Comparison of ENCODE assay signal across 16 mouse cellular contexts in genomic region chr3:88224929-88225328, GRCm38 (mm10). TPM values are rescaled to one million over a fixed set of nuclear protein-coding genes. Genes with fewer than 3 reads are reported as not detected.
A peak's percentile ranks its signal among the peaks of the same experiment; 100 is the strongest.
DNase-seq lines count a peak whose midpoint lies in the region; ATAC-seq and TF ChIP-seq lines count a peak whose summit lies in the region.
"Had no signal": no experiment of that assay in that cellular context is flagged by ENCODE, and none has a peak within 500 bp of the region (broad histone marks: within the 10 kb centered on the region; RNA-seq: fewer than 3 reads in every experiment).

No protein-coding gene starts in this region.

- TF ChIP-seq EP300 in stomach, postnatal 0 days (optimal IDR thresholded peaks at IDR 0.05), result no peak

- H3K4me2 ChIP-seq in midbrain, embryonic 13.5 days (replicated peaks), result 0 out of 2 replicates have a peak overlapping the region, but pooled peaks have one; percentile 1
- peak overlapping the region; percentile 22; the same call in 1 of the 2 replicates for H3K4me2 ChIP-seq in forebrain, embryonic 16.5 days (ENCODE audit: low read length)
- no peak overlapping the region for H3K4me2 ChIP-seq in midbrain, embryonic 14.5 days (ENCODE audit: low read length)
- no peak overlapping the region for H3K4me2 ChIP-seq in stomach, postnatal 0 days (replicated peaks; ENCODE audit: low read depth)
- H3K4me2 ChIP-seq: heart, embryonic 11.5 days; limb, embryonic 15.5 days had no signal

- no peak for TF ChIP-seq CTCF in stomach, postnatal 0 days (IDR thresholded peaks at IDR 0.05; ENCODE audit: low read depth)

- H3K9ac ChIP-seq in midbrain, embryonic 13.5 days (replicated peaks), result no peak overlapping the region; the same call in 1 of the 2 replicates
- peak overlapping the region; percentile 53 for H3K9ac ChIP-seq in forebrain, embryonic 16.5 days (replicated peaks; ENCODE audit: low read depth, low read length)
- H3K9ac ChIP-seq in midbrain, embryonic 14.5 days (replicated peaks; ENCODE audit: low read length), result 0 out of 2 replicates have a peak overlapping the region, but pooled peaks have one; percentile 17
- no peak overlapping the region for H3K9ac ChIP-seq in stomach, postnatal 0 days (ENCODE audit: low read length)
- H3K9ac ChIP-seq: limb, embryonic 15.5 days had no signal

- peak overlapping the region; percentile 96 for H3K27ac ChIP-seq in midbrain, embryonic 13.5 days
- H3K27ac ChIP-seq in midbrain, embryonic 10.5 days (replicated peaks), result no peak overlapping the region
- H3K27ac ChIP-seq in forebrain, embryonic 16.5 days (ENCODE audit: low read length), result peak overlapping the region; percentile 100
- peak overlapping the region; percentile 95 for H3K27ac ChIP-seq in midbrain, embryonic 14.5 days (replicated peaks; ENCODE audit: low read depth, low read length)
- no peak overlapping the region for H3K27ac ChIP-seq in stomach, postnatal 0 days (replicated peaks)
- H3K27ac ChIP-seq: limb, embryonic 15.5 days had no signal

- H3K27me3 ChIP-seq in midbrain, embryonic 13.5 days, result peaks cover 49% of the 10 kb centered on the region
- H3K27me3 ChIP-seq in midbrain, embryonic 10.5 days (ENCODE audit: low read depth, poor library complexity, severe bottlenecking), result peaks cover 100% of the 10 kb centered on the region
- no peaks in the 10 kb centered on the region for H3K27me3 ChIP-seq in forebrain, embryonic 16.5 days (replicated peaks; ENCODE audit: control insufficient read depth, insufficient read depth, low read length)
- H3K27me3 ChIP-seq in midbrain, embryonic 14.5 days (ENCODE audit: control insufficient read depth, insufficient read depth, low read length), result peaks cover 4% of the 10 kb centered on the region; the same call in 1 of the 2 replicates
- no peaks in the 10 kb centered on the region for H3K27me3 ChIP-seq in stomach, postnatal 0 days (ENCODE audit: control insufficient read depth, insufficient read depth, low read length)

- H3K4me1 ChIP-seq in midbrain, embryonic 13.5 days (replicated peaks), result peaks cover 98% of the 10 kb centered on the region
- peaks cover 21% of the 10 kb centered on the region for H3K4me1 ChIP-seq in midbrain, embryonic 10.5 days
- H3K4me1 ChIP-seq in forebrain, embryonic 16.5 days (replicated peaks; ENCODE audit: control insufficient read depth, insufficient read depth, low read length), result peaks cover 99% of the 10 kb centered on the region
- H3K4me1 ChIP-seq in midbrain, embryonic 14.5 days (ENCODE audit: control insufficient read depth, insufficient read depth, low read length), result peaks cover 55% of the 10 kb centered on the region
- no peaks in the 10 kb centered on the region for H3K4me1 ChIP-seq in stomach, postnatal 0 days (replicated peaks; ENCODE audit: control insufficient read depth, insufficient read depth)

- no peak for ATAC-seq in midbrain, embryonic 13.5 days
- ATAC-seq in forebrain, embryonic 16.5 days, result no peak
- no peak for ATAC-seq in midbrain, embryonic 14.5 days (ENCODE audit: low FRiP score, low TSS enrichment)
- ATAC-seq in stomach, postnatal 0 days (ENCODE audit: low FRiP score, low TSS enrichment), result no peak

- DNase-seq in midbrain, embryonic 10.5 days (ENCODE audit: low spot score), result no peak
- no peak for DNase-seq in midbrain, embryonic 14.5 days
- no peak for DNase-seq in thymus, adult 18-20 months
- no peak for DNase-seq in stomach, postnatal 0 days (ENCODE audit: low spot score)
- DNase-seq in spleen, postnatal 14 days (ENCODE audit: low spot score in 2 of 2), result no peak
- DNase-seq: cerebellum, adult 11-12 months; heart, postnatal 4 days; kidney, adult 18-20 months; kidney, postnatal 4 days; lung, adult 18-20 months; right cerebral cortex, adult 18-20 months had no signal

- 53% methylated on average over 2 of the region's 2 CpGs for WGBS in midbrain, embryonic 13.5 days
- WGBS in midbrain, embryonic 10.5 days, result 66% methylated on average over 2 of the region's 2 CpGs
- WGBS in forebrain, embryonic 16.5 days, result 54% methylated on average over 2 of the region's 2 CpGs
- WGBS in midbrain, embryonic 14.5 days, result 56% methylated on average over 2 of the region's 2 CpGs
- WGBS in stomach, postnatal 0 days, result 62% methylated on average over 2 of the region's 2 CpGs

- H3K9me3 ChIP-seq in midbrain, embryonic 13.5 days, result no peaks in the 10 kb centered on the region
- H3K9me3 ChIP-seq in midbrain, embryonic 10.5 days (replicated peaks), result no peaks in the 10 kb centered on the region
- no peaks in the 10 kb centered on the region for H3K9me3 ChIP-seq in forebrain, embryonic 16.5 days (ENCODE audit: control insufficient read depth, low read length)
- no peaks in the 10 kb centered on the region for H3K9me3 ChIP-seq in midbrain, embryonic 14.5 days (ENCODE audit: control insufficient read depth, low read length)
- no peaks in the 10 kb centered on the region for H3K9me3 ChIP-seq in stomach, postnatal 0 days (ENCODE audit: control insufficient read depth, low read length)
- H3K9me3 ChIP-seq: limb, embryonic 15.5 days had no signal

- H3K4me3 ChIP-seq in midbrain, embryonic 13.5 days (replicated peaks), result no peak overlapping the region
- no peak overlapping the region for H3K4me3 ChIP-seq in midbrain, embryonic 10.5 days
- H3K4me3 ChIP-seq in forebrain, embryonic 16.5 days (replicated peaks; ENCODE audit: low read length), result no peak overlapping the region
- no peak overlapping the region for H3K4me3 ChIP-seq in midbrain, embryonic 14.5 days (replicated peaks; ENCODE audit: low read depth, low read length)
- no peak overlapping the region for H3K4me3 ChIP-seq in stomach, postnatal 0 days (ENCODE audit: low read depth, low read length)
- H3K4me3 ChIP-seq: erythroblast, embryonic 14.5 days; limb, embryonic 15.5 days had no signal

- H3K36me3 ChIP-seq in midbrain, embryonic 13.5 days, result peaks cover 71% of the 10 kb centered on the region
- no peaks in the 10 kb centered on the region; the same call in 1 of the 2 replicates for H3K36me3 ChIP-seq in midbrain, embryonic 10.5 days
- H3K36me3 ChIP-seq in forebrain, embryonic 16.5 days (ENCODE audit: control insufficient read depth, insufficient read depth), result peaks cover 54% of the 10 kb centered on the region
- H3K36me3 ChIP-seq in midbrain, embryonic 14.5 days (ENCODE audit: control insufficient read depth, insufficient read depth, low read length), result peaks cover 75% of the 10 kb centered on the region
- H3K36me3 ChIP-seq in stomach, postnatal 0 days (ENCODE audit: control insufficient read depth, insufficient read depth, low read length), result no peaks in the 10 kb centered on the region
- H3K36me3 ChIP-seq: limb, embryonic 15.5 days had no signal

RNA-seq across cellular contexts. Expression of gene Rhbg, which starts 29.6 kb away (rescaled TPM):
- 0.12 TPM in 1 of 2 replicates, not detected in the other for polyA plus RNA-seq in midbrain, embryonic 13.5 days (2015; fragmentation: Nextera tagmentation; extraction: Ambion mirVana)
- polyA plus RNA-seq in midbrain, embryonic 10.5 days (2016; fragmentation: Nextera tagmentation; extraction: Ambion mirVana), result not detected in 2 replicates
- polyA plus RNA-seq in forebrain, embryonic 16.5 days (2015; fragmentation: Nextera tagmentation; extraction: Ambion mirVana), result not detected in 2 replicates
- polyA plus RNA-seq in midbrain, embryonic 14.5 days (2014; fragmentation: Nextera tagmentation; extraction: Ambion mirVana), result 0.21 and 0.22 TPM in 2 replicates
- 19.4 and 27.0 TPM in 2 replicates for polyA plus RNA-seq in stomach, postnatal 0 days (2015; fragmentation: Nextera tagmentation; extraction: Ambion mirVana)
- polyA plus RNA-seq: erythroblast, embryonic 14.5 days had no signal

Comparison
In these comparisons a context has a peak if more than half of its experiments do, and no peak if none do; other contexts are left out.
1. H3K27ac ChIP-seq: peak in midbrain, embryonic 13.5 days (single experiment), forebrain, embryonic 16.5 days (single experiment) and midbrain, embryonic 14.5 days (single experiment); none in midbrain, embryonic 10.5 days (single experiment) and stomach, postnatal 0 days (single experiment).
2. H3K4me2 ChIP-seq: peak in midbrain, embryonic 13.5 days (single experiment) and forebrain, embryonic 16.5 days (single experiment); none in midbrain, embryonic 14.5 days (single experiment) and stomach, postnatal 0 days (single experiment).
3. H3K9ac ChIP-seq: peak in forebrain, embryonic 16.5 days (single experiment) and midbrain, embryonic 14.5 days (single experiment); none in midbrain, embryonic 13.5 days (single experiment) and stomach, postnatal 0 days (single experiment).
4. RNA of gene Rhbg, which starts 29.6 kb away (polyA plus RNA-seq): 19.4 to 27.0 TPM in stomach, postnatal 0 days; 0.21 to 0.22 TPM in midbrain, embryonic 14.5 days, not detected in forebrain, embryonic 16.5 days, 0.12 TPM in midbrain, embryonic 13.5 days and not detected in midbrain, embryonic 10.5 days; every median in the first group is over 10 times any median in the second.